ENCODE assay signal across 12 mouse cellular contexts in the genomic region with DNA sequence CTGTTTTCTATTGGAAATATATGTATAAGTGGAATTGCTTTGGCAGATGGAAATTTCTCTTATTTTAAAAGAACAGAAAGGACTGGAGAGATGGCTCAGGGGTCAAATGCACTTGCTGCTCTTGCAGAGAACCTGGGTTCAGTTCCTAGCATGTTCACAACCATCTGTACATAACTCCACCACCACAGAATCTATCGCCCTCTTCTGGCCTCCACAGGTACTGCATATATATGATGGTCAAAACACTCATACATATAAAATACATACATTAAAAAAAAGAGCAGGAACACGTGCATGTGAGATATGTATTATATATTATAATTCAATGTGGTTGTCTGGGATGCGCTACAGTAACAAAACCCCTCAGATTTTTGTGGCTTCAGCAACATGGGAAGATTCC. TPM values are rescaled to one million over a fixed set of nuclear protein-coding genes. Genes with fewer than 3 reads are reported as not detected.
DNase-seq lines count a peak whose midpoint lies in the region; ATAC-seq and TF ChIP-seq lines count a peak whose summit lies in the region.
"Had no signal": no experiment of that assay in that cellular context is flagged by ENCODE, and none has a peak within 500 bp of the region (broad histone marks: within the 10 kb centered on the region; RNA-seq: fewer than 3 reads in every experiment).

No protein-coding gene starts in this region.

- no peak overlapping the region for H3K9ac ChIP-seq in MEL (ENCODE audit: control insufficient read depth, low read depth, low read length, poor library complexity, severe bottlenecking)
- H3K9ac ChIP-seq: heart, embryonic 12.5 days; midbrain, embryonic 12.5 days had no signal

- no peak for DNase-seq in layer of hippocampus, adult 2 months (ENCODE audit: low spot score in 2 of 2)
- DNase-seq in layer of hippocampus, postnatal 10 days (ENCODE audit: low spot score in 2 of 2) = no peak
- peak; percentile 50 to 52 for DNase-seq in B cell, adult 2 months
- peak; percentile 64 for DNase-seq in MEL (ENCODE audit: low read depth, low spot score)
- peak; percentile 73 for DNase-seq in induced T-regulatory cell, adult 2 months (ENCODE audit: low read depth)
- DNase-seq in urinary bladder, postnatal 14 days (ENCODE audit: low spot score) = no peak
- DNase-seq in heart, embryonic 10.5 days (ENCODE audit: low spot score) = no peak
- DNase-seq: adrenal gland, postnatal 36 days; kidney, postnatal 4 days had no signal

- peaks cover 0 to 2% of the 10 kb centered on the region in 2 experiments; a peak in 2 of 4 replicates for H3K27me3 ChIP-seq in MEL (ENCODE audit: control insufficient read depth in 1 of 2, insufficient read depth in 2 of 2, low read length in 2 of 2)
- H3K27me3 ChIP-seq in heart, embryonic 10.5 days (ENCODE audit: insufficient read depth, poor library complexity, severe bottlenecking) = no peaks in the 10 kb centered on the region
- H3K27me3 ChIP-seq: heart, embryonic 12.5 days; midbrain, embryonic 12.5 days had no signal

- TF ChIP-seq CTCF in layer of hippocampus, adult 2 months (conservative IDR thresholded peaks at IDR 0.05) = peak; percentile 65
- peak; percentile 37 to 58 (median 42) for TF ChIP-seq CTCF in MEL (IDR thresholded peaks at IDR 0.05 in 2 of 3, conservative IDR thresholded peaks at IDR 0.05 in 1 of 3; ENCODE audit: control insufficient read depth in 1 of 3, insufficient read depth in 1 of 3, low read depth in 2 of 3, low read length in 3 of 3, poor library complexity in 1 of 3, severe bottlenecking in 1 of 3)

- no peak for TF ChIP-seq EP300 in MEL (IDR thresholded peaks at IDR 0.05; ENCODE audit: low read depth in 1 of 2, low read length in 2 of 2)

- no peaks in the 10 kb centered on the region for H3K79me2 ChIP-seq in MEL (ENCODE audit: control insufficient read depth, insufficient read depth, low read length, poor library complexity)

- no peak overlapping the region for H3K27ac ChIP-seq in layer of hippocampus, adult 2 months
- H3K27ac ChIP-seq in MEL (ENCODE audit: control insufficient read depth, low read depth, low read length) = no peak overlapping the region
- no peak overlapping the region for H3K27ac ChIP-seq in heart, embryonic 10.5 days
- H3K27ac ChIP-seq: midbrain, embryonic 12.5 days had no signal

- ATAC-seq in inflammation-experienced regulatory T-cells, adult 6 months = no peak

- WGBS in heart, embryonic 10.5 days = 38% methylated on average over 3 of the region's 3 CpGs

- TF ChIP-seq POLR2A in MEL (IDR thresholded peaks at IDR 0.05; ENCODE audit: control insufficient read depth in 1 of 2, insufficient read depth in 1 of 2, low read depth in 1 of 2, low read length in 2 of 2, poor library complexity in 1 of 2) = no peak

- no peak overlapping the region for H3K4me3 ChIP-seq in layer of hippocampus, adult 2 months
- H3K4me3 ChIP-seq in MEL (ENCODE audit: control insufficient read depth in 1 of 2, insufficient read depth in 1 of 2, low read depth in 2 of 2, low read length in 2 of 2) = no peak overlapping the region
- no peak overlapping the region for H3K4me3 ChIP-seq in heart, embryonic 10.5 days
- H3K4me3 ChIP-seq: heart, embryonic 12.5 days; midbrain, embryonic 12.5 days had no signal

- no peaks in the 10 kb centered on the region for H3K9me3 ChIP-seq in MEL (replicated peaks; ENCODE audit: insufficient read depth, low read length)
- no peaks in the 10 kb centered on the region for H3K9me3 ChIP-seq in heart, embryonic 10.5 days
- H3K9me3 ChIP-seq: heart, embryonic 12.5 days; midbrain, embryonic 12.5 days had no signal

- no peaks in the 10 kb centered on the region for H3K4me1 ChIP-seq in MEL (ENCODE audit: control insufficient read depth in 1 of 2, insufficient read depth in 2 of 2, low read length in 2 of 2)
- no peaks in the 10 kb centered on the region for H3K4me1 ChIP-seq in heart, embryonic 10.5 days
- H3K4me1 ChIP-seq: heart, embryonic 12.5 days; midbrain, embryonic 12.5 days had no signal

- peak; percentile 20 for TF ChIP-seq RAD21 in MEL (IDR thresholded peaks at IDR 0.05; ENCODE audit: low read depth, low read length)

- H3K36me3 ChIP-seq in MEL (ENCODE audit: control insufficient read depth in 1 of 2, insufficient read depth in 2 of 2, low read length in 2 of 2) = no peaks in the 10 kb centered on the region
- H3K36me3 ChIP-seq in heart, embryonic 10.5 days = no peaks in the 10 kb centered on the region
- H3K36me3 ChIP-seq: heart, embryonic 12.5 days; midbrain, embryonic 12.5 days had no signal

TF ChIP-seq in MEL, 35 proteins besides CTCF, POLR2A, EP300 and RAD21:
- TF ChIP-seq BHLHE40 (IDR thresholded peaks at IDR 0.05; ENCODE audit: borderline replicate concordance, low read depth, low read length) (no peak), SMC3 (IDR thresholded peaks at IDR 0.05; ENCODE audit: low read depth, low read length) (peak; percentile 43), ZC3H11A (IDR thresholded peaks at IDR 0.05; ENCODE audit: low read depth, low read length) (peak; percentile 9; the same call in 1 of the 2 replicates)

RNA-seq across cellular contexts. Expression of a gene that starts 10.1 kb away (rescaled TPM):
- total RNA-seq in layer of hippocampus, adult 2 months (2021) = 10 to 100 TPM; 27.3 to 29.3 TPM
- 10 to 100 TPM; 23.9 to 24.2 TPM for total RNA-seq in layer of hippocampus, postnatal 10 days (2021)
- 13.1 and 13.4 TPM in 2 replicates for total RNA-seq in MEL (2012; rRNA removed)
- 10 to 100 TPM in 1 of 2 experiments, not detected in 1; 14.0 TPM for polyA plus RNA-seq in MEL (2012; ENCODE audit: insufficient read depth in 1 of 2, insufficient read length in 2 of 2, low read depth in 1 of 2, low replicate concordance in 2 of 2, missing spikeins in 1 of 2)
- polyA plus RNA-seq in heart, embryonic 10.5 days (2016; fragmentation: Nextera tagmentation; extraction: Ambion mirVana) = 20.0 and 23.2 TPM in 2 replicates
- polyA plus RNA-seq in inflammation-experienced regulatory T-cells, adult 6 months (2017; shearing (Covaris generic)) = 10 to 100 TPM in 2 of 3 experiments, 1 to 10 TPM in 1; 9.5 to 11.8 (median 11.2) TPM

RNA-seq across cellular contexts. Expression of a gene that starts 34.2 kb away (rescaled TPM):
- 10 to 100 TPM; 14.1 to 18.5 TPM for total RNA-seq in layer of hippocampus, adult 2 months (2021)
- 10 to 100 TPM; 15.9 to 17.9 TPM for total RNA-seq in layer of hippocampus, postnatal 10 days (2021)
- total RNA-seq in MEL (2012; rRNA removed) = 0.03 and 0.08 TPM in 2 replicates
- under 1 TPM in 1 of 2 experiments, not detected in 1; 0.93 TPM for polyA plus RNA-seq in MEL (2012; ENCODE audit: insufficient read depth in 1 of 2, insufficient read length in 2 of 2, low read depth in 1 of 2, low replicate concordance in 2 of 2, missing spikeins in 1 of 2)
- polyA plus RNA-seq in heart, embryonic 10.5 days (2016; fragmentation: Nextera tagmentation; extraction: Ambion mirVana) = 0.31 and 0.40 TPM in 2 replicates
- under 1 TPM; 0.21 to 0.40 (median 0.32) TPM for polyA plus RNA-seq in inflammation-experienced regulatory T-cells, adult 6 months (2017; shearing (Covaris generic))

Comparison
In these comparisons a context has a peak if more than half of its experiments do, and no peak if none do; other contexts are left out.
1. DNase-seq: peak in B cell, adult 2 months (2 of 2), MEL (single experiment) and induced T-regulatory cell, adult 2 months (single experiment); none in layer of hippocampus, adult 2 months (0 of 2), layer of hippocampus, postnatal 10 days (0 of 2), urinary bladder, postnatal 14 days (single experiment) and heart, embryonic 10.5 days (single experiment).
2. RNA of a gene that starts 34.2 kb away (total RNA-seq): 14.1 to 18.5 TPM in layer of hippocampus, adult 2 months and 15.9 to 17.9 TPM in layer of hippocampus, postnatal 10 days; 0.03 to 0.08 TPM in MEL; every median in the first group is over 10 times any median in the second.